Mouse (Mus musculus) embryo, embryonic 10 days (tissue): ENCODE results near the gene Methig1.
"Not testable (repeated sequence)": the region's sequence is repeated elsewhere in the genome, so short reads cannot be mapped to it uniquely, and the experiment has no call there.

Experiments used
- DNase-seq: peaks from one replicate; pipeline ENCODE4 v3.0.0-alpha.2; 2015; ENCODE audit warnings: low spot score

Methig1 gene

DNA sequence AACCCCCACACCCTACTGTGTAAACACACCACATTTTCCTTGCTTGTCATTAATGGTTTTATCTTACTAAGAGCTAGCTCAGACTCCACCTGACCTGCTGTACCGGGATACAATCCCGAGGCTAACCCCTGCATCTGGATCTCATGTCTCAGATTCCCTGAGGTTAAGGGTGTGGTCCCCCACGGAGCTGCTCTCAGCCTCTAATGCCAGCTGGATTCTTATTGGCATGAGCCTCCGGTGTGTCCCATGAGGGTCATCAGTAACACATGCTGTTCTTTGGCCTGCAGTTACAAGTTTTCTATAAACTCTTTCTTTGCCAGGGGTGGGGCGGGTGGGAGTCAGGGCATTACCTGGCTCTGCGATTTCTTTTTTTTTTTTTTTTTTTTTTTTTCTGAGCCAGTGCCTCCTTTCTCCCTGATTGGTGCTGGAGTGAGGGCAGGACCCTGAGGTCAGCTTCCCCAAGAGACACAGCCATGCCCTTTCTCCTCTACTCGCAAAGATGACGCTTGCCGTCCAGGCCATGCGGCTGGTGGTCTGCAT is at the start of gene Methig1, which contains the start of gene Mettl7a2:
TSS of gene Methig1 (plus strand) at position 439 of the 540 bp plus-strand sequence.
TSS of gene Mettl7a2 (plus strand) at position 490 of the 540 bp plus-strand sequence.
- DNase-seq = no peak

DNA sequence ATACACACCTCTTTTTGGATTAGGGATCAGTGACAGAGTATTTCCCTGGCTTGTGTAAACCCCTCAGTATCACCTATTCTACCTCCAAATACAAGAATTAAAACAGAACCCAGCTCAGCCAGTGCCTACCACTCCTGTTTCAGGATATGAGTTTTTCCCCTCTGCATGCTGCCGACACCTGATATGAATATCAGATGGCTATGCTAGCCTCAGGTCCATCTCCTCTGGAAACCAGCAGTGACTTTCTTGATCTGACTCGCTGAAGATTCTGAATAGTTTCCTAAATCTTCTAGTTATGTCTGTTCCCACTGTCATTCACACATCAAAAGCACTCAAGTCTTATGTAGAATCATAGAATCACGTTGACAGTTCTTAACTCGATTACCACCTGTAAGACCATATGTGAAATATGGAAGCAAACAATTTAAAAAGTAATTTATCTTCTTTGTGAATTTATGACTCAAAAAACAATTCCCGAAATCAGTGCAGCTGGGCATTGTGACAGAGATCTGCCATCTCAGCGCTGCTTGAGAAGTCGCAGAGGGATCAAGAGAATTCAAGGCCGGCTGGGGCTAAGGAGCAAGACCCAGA is 49.4 kb upstream of the Methig1 start:
- DNase-seq = no peak

DNA sequence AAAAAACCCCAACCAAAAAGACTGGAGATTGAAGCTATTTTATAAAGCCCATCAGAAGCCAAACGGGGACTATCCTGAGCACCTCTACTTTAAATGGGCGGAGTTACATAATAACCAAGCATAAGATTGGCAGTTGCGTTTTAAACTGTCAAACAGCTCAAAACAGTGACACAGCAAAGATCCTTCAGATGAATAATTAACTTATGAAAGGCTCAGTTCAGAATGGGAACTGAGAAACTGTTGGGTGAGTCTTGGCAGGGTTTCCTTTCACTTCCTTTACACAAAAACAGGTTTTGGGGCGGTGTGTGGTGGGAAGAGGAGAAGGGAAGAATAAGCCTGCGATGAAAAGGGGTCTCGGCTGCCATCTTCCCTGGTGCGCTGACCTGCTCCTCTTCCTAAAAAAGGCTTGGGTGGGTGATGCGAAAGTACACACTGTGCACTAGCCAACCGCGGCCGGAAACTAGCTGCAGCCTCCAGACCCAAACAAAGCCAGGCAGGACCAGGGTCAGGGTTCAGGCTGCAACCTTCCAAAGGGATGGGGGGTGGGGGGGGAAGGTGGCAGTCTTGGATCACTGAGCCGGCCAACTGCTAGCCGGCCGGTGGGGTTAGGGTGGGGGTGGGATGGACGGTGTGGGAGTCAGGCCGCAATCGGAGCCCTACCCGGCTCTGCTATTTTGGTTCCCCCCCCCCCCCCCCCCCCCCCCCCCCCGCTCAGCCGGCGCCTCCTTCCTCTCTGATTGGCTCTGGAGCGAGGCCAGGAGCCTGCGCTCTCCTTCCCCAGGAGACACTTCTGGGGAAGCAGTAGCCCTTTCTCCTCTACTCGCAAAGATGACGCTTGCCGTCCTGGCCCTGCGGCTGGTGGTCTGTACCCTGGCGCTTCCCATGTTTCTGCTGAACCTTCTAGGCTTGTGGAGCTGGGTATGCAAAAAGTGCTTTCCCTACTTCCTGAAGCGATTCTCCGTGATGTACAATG is 48.6 kb upstream of the Methig1 start, which contains the start of gene Mettl7a1:
TSS of gene Mettl7a1 (plus strand) at position 122 of the 973 bp plus-strand sequence.
- DNase-seq = peak; percentile 80

DNA sequence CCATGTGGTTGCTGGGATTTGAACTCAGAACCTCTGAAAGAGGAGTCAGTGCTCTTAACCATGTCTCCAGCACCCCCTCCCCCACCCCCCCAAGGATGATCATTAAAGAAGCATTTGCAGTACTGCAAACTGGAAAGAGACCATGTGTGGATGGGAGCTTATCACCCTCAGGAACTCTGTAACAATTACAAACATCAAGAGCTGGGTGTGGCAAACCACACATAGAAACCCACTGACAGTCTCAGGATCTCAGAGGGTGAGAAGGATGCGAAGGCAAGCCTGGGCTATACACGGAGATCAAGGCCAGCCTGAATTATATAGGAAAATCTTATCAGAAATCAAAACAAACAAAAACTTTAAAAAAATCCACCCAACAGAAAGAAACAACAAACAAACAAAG is 46.7 kb upstream of the Methig1 start:
- no peak for DNase-seq

DNA sequence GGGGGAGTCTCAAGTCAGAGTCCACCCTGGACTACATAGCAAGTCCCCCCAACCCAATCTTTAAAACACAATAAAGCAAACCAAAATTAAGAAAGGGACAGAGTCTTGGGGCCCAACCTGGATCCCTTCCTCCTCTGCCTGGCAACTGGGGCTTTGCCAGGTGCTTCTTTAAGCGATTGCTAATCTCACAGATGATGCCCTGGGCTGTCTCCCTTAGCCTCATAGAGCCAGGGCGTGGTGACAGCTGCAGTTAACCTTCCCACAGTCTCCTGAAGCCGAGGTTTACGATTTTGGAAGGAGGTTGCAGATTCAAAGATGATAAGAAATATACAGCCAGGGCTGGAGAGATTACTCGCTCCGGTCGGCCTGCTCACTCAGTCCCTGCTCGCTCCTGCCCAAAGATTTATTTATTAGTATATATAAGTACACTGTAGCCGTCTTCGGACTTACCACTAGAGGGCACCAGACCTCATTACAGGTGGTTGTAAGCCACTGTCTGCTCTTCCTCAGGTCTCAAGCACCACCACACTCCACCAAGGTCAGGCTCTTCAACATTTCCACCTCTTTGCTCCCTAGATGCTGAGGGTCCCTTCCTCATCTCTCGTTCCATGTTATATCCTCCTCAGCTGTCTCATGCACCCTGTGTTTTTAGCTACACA is 45.4 kb upstream of the Methig1 start:
- DNase-seq = peak; percentile 79

DNA sequence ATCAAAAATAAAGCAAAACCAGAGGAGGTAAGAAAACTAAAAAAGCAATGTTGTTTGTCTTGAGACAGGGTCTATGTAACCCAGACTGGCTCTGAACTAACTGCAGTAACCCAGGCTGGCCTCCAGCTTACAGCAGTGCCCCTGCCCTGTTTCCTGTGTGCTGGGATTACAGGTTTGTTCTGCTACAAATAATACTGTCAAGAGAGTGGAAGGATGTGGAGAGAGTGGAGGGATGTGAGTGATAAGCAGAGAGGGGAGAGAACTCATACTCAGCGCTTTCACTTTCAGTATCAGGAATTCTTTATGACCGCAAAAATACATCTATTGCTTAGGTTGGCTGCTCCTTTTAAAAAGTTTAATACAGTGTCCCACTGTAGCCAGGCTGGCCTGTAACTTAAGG is 40.6 kb upstream of the Methig1 start:
- DNase-seq = no peak

DNA sequence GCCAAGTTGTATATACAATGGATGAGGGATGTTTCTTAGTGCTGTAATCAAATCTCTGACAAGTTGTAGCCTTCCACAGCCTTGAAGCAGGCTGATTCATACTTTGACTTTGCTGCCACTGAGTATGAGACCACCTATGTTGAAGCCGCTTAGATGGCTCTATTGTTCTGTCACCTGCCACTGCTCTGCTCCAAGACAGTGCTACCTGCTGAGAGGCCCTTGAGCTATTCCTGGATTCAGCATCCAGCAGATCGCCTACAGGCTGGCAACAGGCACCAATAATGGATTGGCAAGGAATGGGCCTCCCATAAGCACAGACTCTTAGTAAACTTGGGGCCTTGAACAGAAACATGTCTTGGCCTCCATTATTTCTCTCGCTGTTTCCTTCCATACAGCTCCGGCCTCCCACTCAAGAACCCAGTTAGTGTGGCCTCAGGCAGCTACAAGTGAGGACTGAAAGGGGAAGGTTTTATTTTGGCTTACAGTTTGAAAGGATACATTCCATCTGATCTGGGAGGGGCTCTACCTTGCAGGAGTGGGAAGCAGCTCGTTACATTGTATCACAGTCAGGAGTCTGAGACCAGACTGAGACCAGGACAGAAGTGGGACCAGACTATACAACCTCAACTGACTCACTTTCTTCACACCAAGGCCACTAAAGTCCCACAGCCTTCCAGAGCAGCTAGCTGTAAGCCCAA is 38.4 kb upstream of the Methig1 start:
- DNase-seq = no peak

DNA sequence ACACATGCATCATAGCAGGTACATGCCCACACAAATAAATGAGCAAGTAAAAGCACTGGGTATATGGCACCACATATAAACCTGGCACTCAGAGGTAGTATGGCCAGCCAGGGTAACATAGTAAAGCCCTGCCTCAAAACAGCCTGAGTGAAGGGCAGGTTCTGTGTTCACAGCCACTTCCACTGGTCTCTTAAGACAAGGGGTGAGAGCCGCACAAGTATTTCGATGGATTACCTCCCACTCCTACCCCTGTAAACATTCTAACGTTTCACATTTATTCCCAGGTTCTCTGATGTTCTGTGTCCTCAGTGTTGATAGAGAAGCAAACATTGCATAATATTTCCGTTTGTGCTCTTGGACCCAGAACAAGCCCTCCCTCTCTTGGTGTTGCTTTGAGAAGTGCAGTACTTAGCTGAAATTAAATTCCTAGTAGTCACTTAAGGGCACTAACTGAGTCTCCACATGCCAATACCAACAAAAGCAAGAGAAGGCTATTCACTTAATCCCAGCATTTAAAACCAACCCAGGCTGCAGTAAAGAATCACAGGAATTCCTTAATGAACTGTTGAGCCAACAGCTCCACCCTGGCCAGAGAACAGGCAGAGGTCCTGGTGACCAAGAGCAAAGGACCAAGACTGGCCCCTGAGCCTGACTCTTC is 34.8 kb upstream of the Methig1 start:
- not testable (repeated sequence) for DNase-seq

DNA sequence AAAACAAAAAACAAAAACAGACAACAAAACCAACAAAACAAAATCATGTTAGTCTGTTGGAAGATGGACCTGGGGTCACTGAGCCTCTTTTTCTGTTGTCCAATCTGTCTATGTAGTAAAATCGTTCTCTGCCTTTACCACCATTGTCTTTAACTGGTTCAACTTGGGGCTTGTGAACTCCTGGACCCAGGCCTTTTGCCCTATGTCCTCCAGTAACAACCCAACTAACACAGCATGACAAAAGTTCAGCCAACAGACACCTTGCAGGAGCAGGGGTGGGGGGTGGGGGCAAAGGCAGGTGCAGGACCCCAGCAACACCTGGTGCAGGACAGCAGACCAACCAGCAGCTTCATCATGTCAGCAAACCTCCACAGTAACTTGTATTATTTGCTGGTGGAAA is 33.1 kb upstream of the Methig1 start:
- no peak for DNase-seq

DNA sequence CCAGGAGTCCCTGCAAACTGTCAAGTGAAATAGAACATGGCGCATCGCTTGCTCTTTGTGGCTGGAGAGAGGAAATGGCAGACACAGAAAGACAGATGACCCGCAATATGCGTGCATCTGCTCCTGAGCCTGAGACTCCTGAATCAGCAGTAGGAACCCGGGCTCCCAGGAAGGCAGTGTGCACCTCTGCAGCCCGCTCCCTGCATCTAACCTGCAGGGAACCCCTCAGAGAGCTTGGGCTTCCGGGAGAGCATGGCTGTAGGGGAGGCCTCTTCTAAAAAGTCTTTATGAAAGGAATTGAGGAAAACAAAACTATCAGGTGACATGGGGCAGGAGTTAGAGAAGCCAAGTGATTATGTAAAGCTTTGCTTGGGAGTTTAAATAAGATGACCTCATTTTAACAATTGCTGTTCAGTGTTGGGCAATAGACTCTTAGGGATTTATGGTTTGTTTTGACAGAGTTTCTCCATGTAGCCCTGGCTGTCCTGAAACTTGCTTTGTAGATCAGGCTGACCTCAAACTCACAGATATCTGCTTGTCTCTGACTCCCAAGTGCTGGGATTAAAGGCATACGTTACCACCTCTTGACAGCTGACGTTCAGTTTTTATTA is 32.5 kb upstream of the Methig1 start:
- no peak for DNase-seq

DNA sequence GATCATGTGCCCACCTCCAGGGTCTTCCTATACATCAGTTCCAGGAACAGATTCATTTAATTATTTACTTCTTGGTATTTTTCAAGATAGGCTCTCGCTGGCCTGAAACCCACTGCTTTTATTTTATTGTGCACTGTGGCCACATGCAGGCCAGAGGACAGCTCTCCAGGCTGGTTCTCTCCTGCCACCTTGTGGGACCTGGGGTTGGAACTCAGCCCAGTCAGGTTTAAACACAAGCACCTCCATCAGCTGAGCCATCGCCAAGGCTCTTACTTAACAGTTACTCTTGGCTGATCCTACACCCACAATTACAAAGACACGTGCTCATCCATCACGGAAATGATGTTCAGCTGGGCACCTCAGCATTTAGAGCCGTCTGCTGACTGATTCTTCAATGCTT is 31.8 kb upstream of the Methig1 start:
- DNase-seq = peak; percentile 34

DNA sequence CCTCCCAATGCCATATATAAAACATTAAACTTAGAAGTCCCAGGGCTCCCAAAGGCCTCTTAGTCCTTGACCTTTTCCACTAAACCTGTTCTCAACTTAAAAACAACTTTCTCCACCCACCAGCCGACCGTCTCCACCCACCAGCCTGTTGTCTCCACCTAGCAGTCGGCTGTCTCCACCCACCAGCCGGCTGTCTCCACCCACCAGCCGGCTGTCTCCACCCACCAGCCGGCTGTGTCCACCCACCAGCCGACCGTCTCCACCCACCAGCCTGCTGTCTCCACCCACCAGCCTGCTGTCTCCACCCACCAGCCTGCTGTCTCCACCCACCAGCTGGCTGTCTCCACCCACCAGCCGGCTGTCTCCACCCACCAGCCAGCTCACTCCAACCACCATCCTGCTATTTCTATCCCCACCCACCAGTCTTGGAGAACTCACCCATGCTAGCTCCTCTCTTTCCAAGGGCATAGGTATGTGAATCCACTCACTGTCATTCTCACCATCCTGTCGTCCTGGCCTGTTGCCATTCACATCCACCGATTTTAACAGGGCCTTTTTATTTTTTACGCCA is 28.8 kb upstream of the Methig1 start:
- DNase-seq = no peak

DNA sequence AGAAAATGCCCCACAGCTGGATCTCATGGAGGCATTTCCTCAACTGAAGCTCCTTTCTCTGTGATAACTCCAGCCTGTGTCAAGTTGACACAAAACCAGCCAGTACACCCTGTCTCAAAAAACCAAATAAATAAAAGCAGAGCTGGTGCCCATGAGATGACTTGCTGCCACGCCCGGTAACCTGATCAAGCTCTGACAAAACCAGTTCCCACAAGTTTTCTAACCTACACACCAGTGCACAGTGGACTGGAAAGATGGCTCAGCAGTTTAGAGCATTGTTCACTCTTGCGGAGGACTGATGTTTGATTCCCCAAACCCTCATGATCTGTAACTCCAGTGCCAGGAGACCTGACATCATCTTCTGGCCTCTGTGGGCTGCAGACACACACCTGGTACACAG is 27.7 kb upstream of the Methig1 start:
- no peak for DNase-seq

DNA sequence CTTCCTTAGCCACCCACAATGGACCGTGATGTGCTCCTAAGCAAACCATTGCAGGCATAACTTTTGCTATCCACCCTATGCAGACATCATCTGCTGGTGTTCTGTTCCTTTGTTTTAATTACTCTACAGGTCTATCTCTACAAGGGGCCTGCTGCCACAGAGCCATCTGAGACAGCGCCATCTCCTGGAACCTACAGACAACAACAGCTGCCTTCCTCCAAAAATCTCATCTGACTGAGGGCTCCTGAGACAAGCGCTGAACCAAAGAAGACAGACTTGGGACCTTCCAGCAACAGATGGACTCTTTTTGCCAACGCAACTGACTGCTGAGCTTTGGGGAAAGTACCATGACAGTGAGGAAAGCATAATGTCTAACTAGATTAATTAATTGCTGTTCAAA is 24.9 kb upstream of the Methig1 start:
- not testable (repeated sequence) for DNase-seq

DNA sequence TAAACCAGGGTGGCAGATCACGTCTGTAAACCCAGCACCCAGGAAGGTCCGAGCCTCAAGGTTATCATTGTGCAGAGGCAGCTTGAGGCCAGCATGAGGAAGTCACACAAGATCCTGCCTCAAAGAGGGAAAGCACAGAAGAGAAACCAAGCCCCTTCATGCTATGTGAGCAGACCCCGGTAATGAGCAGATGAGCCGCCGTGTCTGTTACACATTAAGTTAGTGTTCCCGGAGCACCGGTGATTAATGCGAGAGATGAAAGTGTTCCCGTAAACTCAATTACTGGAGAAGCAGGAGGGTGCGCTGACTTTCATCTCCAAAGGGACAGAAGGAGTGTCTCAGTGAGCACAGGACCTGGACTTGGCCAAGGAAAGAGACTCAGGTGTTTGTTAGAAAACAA is 23.6 kb upstream of the Methig1 start:
- not testable (repeated sequence) for DNase-seq

DNA sequence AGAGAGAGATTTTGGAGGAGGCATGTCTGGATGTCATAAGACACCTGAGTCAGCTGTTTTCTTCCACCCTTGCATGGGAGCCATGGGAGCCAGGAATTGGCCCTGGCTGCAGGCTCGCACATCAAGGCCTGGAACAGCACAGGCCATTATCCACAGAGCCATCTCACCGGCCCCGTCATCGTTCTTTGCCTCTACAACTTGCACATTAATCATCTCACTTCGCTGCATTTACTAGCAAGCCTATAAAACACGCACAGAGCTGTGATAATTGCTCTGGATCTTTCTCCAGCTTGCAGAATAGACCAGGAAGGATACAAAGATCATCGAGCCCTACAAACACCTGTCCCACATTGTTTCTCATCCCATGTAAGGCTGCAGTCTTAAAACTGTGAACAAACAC is 22.2 kb upstream of the Methig1 start:
- DNase-seq = no peak

DNA sequence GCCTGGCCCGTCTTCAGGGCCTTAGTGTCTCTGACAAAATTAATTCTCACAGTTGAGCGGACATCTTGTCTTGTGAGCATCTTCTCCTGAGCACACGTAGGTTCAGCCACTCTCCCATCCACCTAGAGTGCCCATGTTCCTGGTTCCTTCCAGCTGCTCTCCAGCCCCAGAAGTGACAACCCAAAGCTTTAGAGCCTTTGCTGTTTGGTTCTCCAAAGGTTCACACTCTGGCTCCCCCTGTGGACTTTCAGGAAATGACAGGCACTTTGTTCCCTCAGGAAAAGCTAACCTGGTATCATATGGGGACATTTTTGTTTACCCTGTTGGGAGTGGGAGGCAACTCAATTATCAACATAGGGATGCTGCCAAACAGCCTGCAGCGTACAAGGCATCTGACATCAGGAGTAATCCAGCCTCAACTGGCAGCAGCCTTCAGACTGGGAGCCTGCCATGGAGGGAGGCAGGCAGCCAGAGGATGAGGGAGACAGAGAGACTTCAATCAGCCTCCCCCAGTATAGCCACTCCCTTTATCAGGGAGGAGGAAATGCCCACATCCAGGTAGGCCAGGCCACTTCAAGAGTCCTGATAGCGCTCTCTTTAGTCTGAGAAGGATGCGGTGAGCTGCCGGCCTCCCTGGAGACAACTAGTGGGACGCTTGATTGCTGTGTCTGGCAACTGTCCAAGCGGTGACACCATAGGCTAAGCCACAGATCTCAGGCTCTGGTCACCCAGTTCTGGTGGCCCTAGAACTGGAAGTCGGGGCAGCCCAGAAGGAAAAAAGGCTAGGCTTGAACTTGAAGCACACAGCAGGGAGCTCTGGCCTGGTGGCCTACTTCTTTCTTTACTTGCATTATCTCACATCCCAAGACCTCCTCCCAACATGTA is 20.6 kb upstream of the Methig1 start:
- DNase-seq = not testable (repeated sequence)

DNA sequence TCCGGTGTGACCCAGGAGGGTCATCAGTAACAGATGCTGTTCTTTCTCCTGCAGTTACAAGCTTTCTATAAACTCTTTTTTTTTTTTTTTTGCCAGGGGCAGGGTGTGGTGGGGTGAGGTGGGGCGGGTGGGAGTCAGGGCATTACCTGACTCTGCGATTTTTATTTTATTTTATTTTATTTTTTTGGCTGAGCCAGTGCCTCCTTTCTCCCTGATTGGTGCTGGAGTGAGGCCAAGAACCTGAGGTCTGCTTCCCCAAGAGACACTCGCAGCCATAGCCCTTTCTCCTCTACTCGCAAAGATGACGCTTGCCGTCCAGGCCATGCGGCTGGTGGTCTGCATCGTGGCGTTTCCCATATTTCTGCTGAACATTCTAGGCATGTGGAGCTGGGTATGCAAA is 18.3 kb upstream of the Methig1 start, which contains the start of gene Mettl7a3:
TSS of gene Mettl7a3 (plus strand) at position 301 of the 400 bp plus-strand sequence.
- DNase-seq = no peak

DNA sequence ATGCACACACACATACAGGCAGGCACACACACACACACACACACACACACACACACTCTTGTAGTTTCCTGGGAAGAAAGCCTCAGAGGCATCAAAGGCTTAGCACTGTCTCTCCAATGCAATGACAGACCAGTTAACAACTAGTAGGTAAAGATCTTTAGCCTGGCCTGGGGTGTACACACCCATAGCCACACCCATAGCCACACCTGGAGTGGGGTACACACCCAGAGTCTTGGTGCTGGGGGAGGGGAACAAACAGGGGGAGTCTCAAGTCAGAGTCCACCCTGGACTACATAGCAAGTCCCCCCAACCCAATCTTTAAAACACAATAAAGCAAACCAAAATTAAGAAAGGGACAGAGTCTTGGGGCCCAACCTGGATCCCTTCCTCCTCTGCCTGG is 15.6 kb upstream of the Methig1 start:
- DNase-seq = not testable (repeated sequence)
